Mouse (Mus musculus): Measurements from ENCODE around the gene Muc13.

Gene Muc13

GRCm38 (mm10) chr16:33770778-33771454 lies 22.9 kb upstream of the Muc13 start:
- no peak for DNase-seq

- no peak for DNase-seq
Observed at GRCm38 (mm10) chr16:33772809-33773208, 21.0 kb upstream of the Muc13 start.

GRCm38 (mm10) chr16:33774972-33775371 lies 18.9 kb upstream of the Muc13 start:
- DNase-seq, result no peak

- no peak for DNase-seq
Observed at GRCm38 (mm10) chr16:33775733-33776335, 18.0 kb upstream of the Muc13 start.

GRCm38 (mm10) chr16:33776766-33777529 lies 16.9 kb upstream of the Muc13 start:
- no peak for DNase-seq

GRCm38 (mm10) chr16:33777607-33778006 lies 16.2 kb upstream of the Muc13 start:
- no peak for DNase-seq

- DNase-seq, result no peak
Observed at GRCm38 (mm10) chr16:33781789-33782728, 11.8 kb upstream of the Muc13 start.

GRCm38 (mm10) chr16:33782729-33783091 lies 11.1 kb upstream of the Muc13 start:
- no peak for DNase-seq

- DNase-seq, result no peak
Observed at GRCm38 (mm10) chr16:33784547-33784946, 9.3 kb upstream of the Muc13 start.

GRCm38 (mm10) chr16:33785092-33785704 lies 8.6 kb upstream of the Muc13 start:
- no peak for DNase-seq

GRCm38 (mm10) chr16:33786657-33787390 lies 7.0 kb upstream of the Muc13 start:
- no peak for DNase-seq

- no peak for DNase-seq
Observed at GRCm38 (mm10) chr16:33795106-33795505, 1.3 kb downstream of the Muc13 start.

GRCm38 (mm10) chr16:33795887-33796286 lies 2.0 kb downstream of the Muc13 start:
- no peak for DNase-seq

GRCm38 (mm10) chr16:33796756-33797155 lies 2.9 kb downstream of the Muc13 start:
- no peak for DNase-seq

GRCm38 (mm10) chr16:33797860-33798259 lies 4.0 kb downstream of the Muc13 start:
- DNase-seq, result peak; percentile 65

- peak; percentile 53 for DNase-seq
Observed at GRCm38 (mm10) chr16:33810002-33810401, 16.2 kb downstream of the Muc13 start.

GRCm38 (mm10) chr16:33818413-33819165 lies 24.8 kb downstream of the Muc13 start:
- DNase-seq, result no peak

GRCm38 (mm10) chr16:33820269-33821178 lies 26.7 kb downstream of the Muc13 start:
- DNase-seq, result peak; percentile 92

- no peak for DNase-seq
Observed at GRCm38 (mm10) chr16:33824603-33825002, 30.8 kb downstream of the Muc13 start.

GRCm38 (mm10) chr16:33828496-33828895 lies 34.7 kb downstream of the Muc13 start:
- DNase-seq, result no peak

Data from thymus, postnatal 4 days (tissue).